Mouse (Mus musculus): Measurements from ENCODE around the gene Sct.
"Not testable (repeated sequence)": the region's sequence is repeated elsewhere in the genome, so short reads cannot be mapped to it uniquely, and the experiment has no call there.

Sct gene

GRCm38 (mm10) chr7:141288042-141288441 is 9.1 kb upstream of the Sct start:
- no peak for DNase-seq

DNA sequence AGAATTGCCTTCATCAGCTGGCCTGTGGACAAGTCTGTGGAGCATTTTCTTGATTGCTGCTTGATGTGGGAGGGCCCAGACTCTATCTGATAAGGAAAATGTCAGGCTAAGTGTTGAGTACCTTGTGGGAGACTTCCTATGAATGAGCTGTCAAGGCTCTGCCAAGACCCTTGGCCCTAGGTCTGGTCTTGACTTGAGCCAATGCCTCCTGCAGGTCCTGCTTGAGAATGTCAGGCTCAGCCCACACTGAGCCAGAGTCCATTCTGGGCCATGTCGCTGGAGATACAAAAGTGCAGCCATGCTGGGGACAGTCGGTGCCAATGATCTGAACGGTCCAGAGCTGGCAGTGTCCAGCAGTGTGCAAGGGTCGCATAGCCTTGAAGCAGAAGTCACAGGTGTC is 3.8 kb upstream of the Sct start:
- DNase-seq, result peak in 1 of 2 experiments; percentile 42

GRCm38 (mm10) chr7:141281442-141281841 is 2.5 kb upstream of the Sct start:
- DNase-seq, result no peak

- DNase-seq, result no peak
Observed at GRCm38 (mm10) chr7:141277701-141278678, 943 bp downstream of the Sct start.

GRCm38 (mm10) chr7:141276546-141276945 is 2.4 kb downstream of the Sct start, which contains the start of gene Cdhr5:
TSS of gene Cdhr5 (minus strand) at chr7:141276786.
- DNase-seq, result peak; percentile 83 to 92

GRCm38 (mm10) chr7:141275356-141275755 is 3.6 kb downstream of the Sct start:
- no peak for DNase-seq

DNA sequence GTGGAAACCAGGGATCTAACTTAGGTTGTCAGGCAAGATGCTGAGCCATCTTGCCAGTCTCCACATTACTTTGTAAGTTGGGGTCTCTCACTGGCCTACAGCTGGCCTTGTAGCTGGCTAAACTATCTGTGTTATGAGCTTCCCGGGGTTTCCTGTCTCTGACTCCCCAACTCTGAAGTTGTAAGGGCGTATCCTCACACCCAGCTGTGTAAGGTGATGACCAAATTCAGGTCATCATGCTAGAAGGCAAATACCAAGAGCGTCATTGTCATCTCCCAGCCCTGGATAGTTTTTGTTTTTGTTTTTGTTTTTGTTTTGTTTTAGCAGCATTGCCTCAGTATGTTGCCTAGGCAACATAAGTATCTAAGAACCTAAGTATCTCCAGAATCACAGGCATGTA is 8.3 kb downstream of the Sct start:
- DNase-seq, result no peak

GRCm38 (mm10) chr7:141269273-141269545 is 9.7 kb downstream of the Sct start:
- peak in 1 of 2 experiments; percentile 36 for DNase-seq

- DNase-seq, result peak in 1 of 2 experiments; percentile 41
Observed at GRCm38 (mm10) chr7:141268466-141269272, 10.3 kb downstream of the Sct start.

GRCm38 (mm10) chr7:141265739-141266561 is 13.0 kb downstream of the Sct start, which contains the start of gene Irf7:
TSS of gene Irf7 (minus strand) at chr7:141266481.
- peak; percentile 75 to 83 for DNase-seq

DNA sequence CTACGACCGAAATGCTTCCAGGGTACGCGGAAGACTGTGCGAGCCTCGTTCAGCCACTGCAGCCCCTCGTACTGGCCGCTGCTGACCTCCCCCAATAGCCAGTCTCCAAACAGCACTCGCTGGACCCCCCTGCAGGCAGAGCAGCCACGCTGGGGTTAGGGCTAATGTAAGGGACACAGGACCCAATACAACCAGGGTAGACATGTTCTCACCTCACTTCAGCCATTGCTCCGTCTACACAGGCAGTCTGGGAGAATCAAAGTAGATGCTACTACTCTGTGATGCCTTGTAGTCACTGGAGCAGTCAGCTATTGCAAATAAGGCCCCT is 13.6 kb downstream of the Sct start:
- DNase-seq, result no peak

DNA sequence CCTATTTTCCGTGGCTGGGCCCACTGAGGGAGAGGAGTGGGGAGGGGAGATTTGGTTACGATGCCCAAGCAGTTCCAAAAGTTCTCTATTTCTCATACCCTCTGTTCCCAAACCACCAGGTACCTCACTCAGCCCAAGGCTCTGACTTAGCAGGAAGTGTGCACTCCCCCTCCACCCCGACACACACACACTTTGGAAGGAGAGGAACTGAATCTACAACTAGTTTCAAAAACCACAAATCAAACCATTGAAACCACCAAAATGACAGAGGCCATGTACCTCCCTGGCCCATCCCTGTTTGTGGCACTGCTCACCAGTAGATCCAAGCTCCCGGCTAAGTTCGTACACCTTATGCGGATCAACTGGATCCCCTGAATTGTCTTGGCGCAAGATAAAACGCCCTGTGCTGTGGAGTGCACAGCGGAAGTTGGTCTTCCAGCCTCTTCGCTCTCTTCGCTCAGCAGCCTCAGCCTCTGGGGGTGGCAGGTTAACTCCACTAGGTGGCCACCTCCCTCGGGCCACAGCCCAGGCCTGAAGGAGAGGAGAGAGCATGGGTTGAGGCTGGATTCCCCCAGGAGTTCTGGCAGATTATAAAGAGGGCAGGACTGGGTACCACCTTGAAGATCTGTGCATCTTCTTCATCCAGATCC is 14.0 kb downstream of the Sct start:
- peak; percentile 35 to 66 for DNase-seq

DNA sequence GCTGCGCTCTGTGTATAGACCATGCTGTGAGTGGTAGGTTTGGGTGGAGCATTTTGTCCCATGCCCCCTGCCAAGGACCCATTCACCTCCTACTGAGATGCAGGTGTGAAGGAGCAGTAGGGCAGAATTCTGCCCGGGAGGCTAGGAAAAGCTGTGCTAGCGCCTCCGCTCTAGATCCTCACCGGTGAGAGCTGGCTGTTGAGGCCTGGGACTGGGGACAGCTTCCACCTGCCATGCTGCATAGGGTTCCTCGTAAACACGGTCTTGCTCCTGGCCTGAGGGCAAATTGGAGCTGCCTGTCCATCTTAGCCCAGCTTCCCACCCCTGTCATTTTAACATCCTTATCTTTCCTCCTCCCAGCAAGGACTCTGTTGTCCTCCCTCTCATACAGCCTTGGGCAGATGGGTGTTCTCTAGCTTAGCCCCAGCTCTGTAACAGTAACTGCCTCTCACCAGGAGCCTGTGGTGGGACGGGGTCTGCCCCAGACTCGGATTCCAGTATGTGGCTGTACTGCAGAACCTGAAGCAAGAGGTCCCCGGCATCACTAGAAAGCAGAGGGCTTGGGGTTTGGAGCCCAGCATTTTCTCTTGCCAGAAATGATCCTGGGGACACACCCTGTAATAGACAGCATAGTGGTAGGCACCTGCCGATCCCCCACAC is 14.8 kb downstream of the Sct start:
- DNase-seq, result no peak

GRCm38 (mm10) chr7:141263640-141264039 is 15.3 kb downstream of the Sct start:
- DNase-seq, result no peak

DNA sequence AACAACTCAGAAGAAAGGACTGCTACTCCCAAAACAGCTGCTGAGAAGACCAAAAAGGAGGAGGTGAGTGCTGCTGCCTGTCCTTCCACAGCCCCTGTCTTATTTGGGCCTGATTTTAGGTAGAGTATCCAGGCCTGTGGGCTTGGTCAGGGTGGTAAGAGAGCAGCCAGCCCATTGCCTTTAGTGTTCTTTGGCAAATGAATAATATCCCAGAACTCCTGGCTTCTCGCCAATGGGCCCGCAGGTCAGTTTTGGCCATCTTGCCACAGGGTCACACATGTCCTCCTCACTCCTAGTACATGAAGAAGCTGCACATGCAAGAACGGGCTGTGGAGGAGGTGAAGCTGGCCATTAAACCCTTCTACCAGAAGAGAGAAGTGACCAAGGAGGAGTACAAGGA is 17.5 kb downstream of the Sct start:
- no peak for DNase-seq

GRCm38 (mm10) chr7:141256159-141256558 is 22.8 kb downstream of the Sct start:
- DNase-seq, result no peak

DNA sequence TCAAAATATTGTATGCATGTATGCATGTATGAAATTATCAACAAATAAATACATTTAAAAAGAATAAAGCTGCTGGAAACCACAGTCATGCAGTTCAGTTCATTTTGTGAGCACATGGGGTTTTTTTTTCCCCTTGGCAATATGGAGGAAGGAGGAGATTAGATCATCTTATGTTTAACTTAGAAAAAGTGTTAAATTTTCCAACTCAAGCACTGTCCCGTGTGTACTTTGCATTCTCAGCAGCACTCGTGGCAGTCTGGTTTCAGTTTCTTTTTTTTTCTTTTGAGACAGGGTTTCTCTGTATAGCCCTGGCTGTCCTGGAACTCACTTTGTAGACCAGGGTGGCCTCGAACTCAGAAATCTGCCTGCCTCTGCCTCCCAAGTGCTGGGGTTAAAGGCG is 28.4 kb downstream of the Sct start:
- not testable (repeated sequence) for DNase-seq

- no peak for DNase-seq
Observed at GRCm38 (mm10) chr7:141231551-141231950, 47.4 kb downstream of the Sct start.

GRCm38 (mm10) chr7:141231111-141231510 is 47.8 kb downstream of the Sct start:
- DNase-seq, result no peak

DNA sequence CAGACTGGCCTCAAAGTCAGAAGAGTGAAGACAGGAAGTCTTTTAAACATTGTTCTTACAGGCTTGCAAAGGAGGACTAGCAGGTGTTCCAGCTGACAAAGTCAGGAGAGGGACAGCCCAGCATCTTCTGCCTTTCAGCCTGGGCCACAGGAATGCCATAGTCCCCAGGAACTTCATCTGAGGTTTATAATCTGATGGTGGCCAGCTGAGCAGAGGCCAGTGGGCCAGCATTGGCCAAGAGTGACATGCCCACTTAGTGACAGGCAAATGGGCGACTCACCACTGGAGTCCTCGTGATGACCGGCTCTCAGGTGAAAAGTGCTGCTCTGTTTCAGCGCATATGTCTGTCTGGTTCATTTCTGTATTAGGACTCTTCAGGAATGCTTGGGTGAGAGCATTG is 48.4 kb downstream of the Sct start:
- DNase-seq, result no peak

GRCm38 (mm10) chr7:141229702-141230101 is 49.2 kb downstream of the Sct start:
- DNase-seq, result no peak

Data from kidney, postnatal 25 days (tissue).